Mouse (Mus musculus): ENCODE results near the gene Stard3.

Gene Stard3

DNA sequence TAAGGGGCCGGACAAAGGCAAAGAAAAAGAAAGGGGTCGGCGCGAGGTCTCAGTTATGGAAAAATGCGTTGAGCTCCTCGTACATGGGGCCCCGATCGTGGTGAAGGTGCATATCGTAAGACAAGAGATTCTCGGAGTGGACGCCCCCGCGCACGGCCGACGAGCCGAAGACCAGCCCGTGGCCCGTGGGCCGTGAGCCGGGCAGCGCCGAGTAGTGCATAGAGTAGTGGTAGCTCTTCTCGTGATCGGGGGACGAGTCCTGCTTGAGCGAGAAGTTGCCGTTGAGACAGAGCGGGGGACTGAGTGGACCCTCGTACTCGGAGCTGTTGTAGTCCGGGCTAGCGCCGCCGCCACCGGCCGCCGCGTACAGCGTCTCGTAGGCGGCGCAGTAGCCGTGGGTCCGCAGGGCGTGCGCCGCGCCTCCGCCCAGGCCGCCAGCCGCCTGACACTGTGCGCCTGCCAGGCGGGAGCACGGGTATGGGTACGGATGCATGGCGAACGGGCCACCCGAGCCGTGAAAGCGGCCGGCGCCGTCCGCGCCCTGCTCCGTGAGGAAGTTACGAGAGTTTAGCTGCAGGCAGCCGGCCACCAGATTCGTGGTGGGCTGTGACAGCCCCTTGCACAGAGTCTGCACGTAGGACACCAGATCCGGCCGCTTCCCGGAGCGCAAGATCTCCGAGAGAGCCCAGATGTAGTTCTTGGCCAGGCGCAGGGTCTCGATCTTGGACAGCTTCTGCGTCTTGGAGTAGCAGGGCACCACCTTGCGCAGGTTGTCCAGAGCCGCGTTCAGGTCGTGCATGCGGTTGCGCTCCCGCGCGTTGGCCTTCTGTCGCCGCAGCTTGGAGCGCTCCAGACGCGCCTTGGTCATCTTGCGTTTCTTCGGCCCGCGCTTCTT lies 30.8 kb upstream of the Stard3 start:
- in situ Hi-C loops (cut with MboI; ENCODE audit: low pct_unique_long_range_greater_than_20kb in 1 of 2, low sequenced_read_pairs in 2 of 2, unreplicated experiment in 1 of 2): no loop called here

DNA sequence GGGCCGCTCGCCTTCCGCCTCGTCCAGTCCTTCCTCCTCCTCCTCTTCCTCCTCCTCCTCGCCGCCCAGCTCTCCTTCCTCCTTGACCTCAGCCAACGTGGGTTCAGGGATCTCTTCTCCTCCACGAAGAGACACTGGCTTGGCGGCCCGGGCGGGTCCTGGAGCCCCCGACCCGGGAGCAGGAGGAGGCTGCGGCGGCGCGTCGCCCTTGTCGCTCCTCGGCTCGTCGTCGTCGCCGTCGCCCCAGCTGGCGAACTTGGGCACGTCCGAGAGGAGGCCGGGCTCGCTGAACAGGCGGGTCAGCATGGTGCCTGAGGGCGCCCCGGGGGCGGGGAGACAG lies 30.2 kb upstream of the Stard3 start:
- in situ Hi-C loops (cut with MboI; ENCODE audit: low pct_unique_long_range_greater_than_20kb in 1 of 2, low sequenced_read_pairs in 2 of 2, unreplicated experiment in 1 of 2): no loop called here

DNA sequence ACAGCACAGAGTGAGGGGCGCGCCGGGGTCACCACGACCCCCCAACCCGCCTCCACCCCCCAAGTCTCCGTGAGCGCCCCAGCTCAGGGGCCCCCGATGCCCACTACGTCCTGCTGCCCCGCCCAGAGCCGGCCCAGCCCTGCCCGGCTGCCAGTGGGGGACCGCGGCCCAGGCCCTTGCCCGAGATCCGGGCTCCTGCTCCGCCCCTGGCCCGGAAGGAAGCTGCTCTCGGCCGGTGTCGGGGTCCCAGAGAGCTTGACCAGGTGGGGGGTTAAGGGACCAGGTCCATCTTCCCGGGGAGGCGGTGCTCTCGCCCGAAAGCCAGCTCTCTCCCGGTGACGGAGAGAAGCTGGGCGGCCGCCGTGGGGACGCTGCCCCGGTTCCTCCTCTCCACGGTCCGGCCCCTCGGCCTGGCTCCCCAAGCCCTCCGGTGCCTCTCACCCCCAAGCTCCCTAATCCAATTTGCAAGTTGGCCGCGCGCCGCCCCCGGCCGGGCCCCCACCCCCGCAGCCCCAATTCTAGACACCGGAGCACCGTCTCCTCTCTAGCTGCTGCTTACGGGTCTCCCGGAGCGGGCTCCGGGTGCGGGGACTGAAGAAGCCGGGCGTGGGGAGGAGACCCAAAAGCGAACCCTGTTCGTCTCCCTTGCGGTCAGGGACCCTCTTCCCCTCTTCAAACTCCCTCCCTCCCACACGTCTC lies 29.6 kb upstream of the Stard3 start:
- in situ Hi-C loops (cut with MboI; ENCODE audit: low pct_unique_long_range_greater_than_20kb in 1 of 2, low sequenced_read_pairs in 2 of 2, unreplicated experiment in 1 of 2): no loop called here

DNA sequence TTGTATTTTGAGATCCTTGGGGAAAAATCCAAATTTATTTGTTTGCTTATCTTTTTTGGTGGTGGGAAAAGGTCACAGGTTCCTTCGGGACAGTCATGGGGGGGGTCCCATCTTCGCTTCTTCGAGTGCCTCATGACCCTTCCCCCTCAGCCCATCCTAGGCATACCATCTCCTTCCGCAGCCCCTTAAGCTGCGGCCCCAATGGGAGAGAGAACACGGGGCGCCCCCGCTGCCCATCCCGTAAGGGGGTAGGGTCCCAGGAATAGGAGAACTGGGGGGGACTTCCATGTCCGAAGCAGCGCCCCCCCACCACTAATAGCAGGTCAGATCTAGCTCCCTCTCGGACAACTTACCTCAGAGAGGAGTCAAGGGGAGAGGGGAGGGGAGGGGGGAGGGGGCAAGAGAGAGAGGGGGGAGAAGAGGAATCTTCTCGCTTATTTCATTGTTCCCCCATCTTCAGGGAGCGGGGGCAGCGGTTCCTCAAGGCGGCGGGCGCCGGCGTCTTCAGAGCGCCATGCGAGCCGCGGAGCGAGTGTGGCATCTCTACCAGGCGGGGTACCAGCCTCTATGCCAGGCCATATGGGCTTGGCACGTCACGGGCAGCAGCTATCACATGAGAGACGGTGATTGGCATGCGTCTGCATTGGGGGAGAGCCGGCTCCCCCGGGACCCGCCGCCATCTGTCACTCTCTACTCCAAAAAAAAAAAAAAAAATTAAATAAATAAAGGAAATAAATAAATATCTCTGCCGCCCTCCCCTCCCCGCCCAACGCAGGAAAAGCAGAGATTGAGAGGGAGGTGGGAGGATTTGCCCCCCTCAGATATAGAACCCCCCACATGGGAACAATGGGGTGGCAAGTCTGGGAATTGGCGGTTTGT lies 28.8 kb upstream of the Stard3 start, which contains the start of gene Neurod2:
Neurod2 (minus strand) TSS at position 568 of the 879 bp plus-strand sequence.
- in situ Hi-C loops (cut with MboI; ENCODE audit: low pct_unique_long_range_greater_than_20kb in 1 of 2, low sequenced_read_pairs in 2 of 2, unreplicated experiment in 1 of 2): no loop called here

DNA sequence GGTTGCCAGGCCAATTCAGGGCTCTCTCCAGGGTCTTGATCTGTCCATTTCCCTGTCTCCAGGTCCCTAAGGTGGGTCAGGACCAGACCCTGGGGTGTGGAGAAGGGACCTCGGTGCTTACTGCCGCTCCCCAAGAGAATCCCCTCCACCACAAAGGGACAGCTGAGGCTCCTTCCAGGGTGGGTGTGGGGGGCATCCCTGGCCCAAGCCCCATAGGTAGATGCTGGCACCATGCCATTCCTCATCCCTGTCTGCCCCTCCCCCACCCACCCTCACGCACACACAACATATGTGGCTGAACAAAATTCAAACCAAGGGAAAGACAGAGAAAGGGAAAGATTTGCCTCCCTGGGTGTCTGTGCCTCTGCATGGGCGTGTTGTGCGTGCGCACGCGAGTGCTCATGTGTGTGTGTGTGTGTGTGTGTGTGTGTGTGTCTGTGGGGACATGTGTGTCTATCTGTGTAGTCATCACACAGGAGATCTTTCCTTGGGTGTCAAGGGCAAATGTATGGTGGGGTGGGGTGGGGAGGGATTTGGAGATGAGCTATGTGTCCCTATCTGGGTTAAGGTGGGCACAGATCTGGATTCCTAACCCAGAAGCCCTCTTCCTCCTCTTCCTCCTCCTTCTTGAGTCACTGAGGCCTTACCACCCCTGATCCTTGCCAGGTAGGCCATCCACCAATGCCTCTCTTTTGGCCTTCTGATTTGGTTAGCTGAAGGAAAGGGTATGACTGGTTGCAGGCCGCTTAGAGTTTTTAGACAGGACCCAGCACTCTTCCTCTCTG lies 28.0 kb upstream of the Stard3 start:
- in situ Hi-C loops (cut with MboI; ENCODE audit: low pct_unique_long_range_greater_than_20kb in 1 of 2, low sequenced_read_pairs in 2 of 2, unreplicated experiment in 1 of 2): no loop called here

DNA sequence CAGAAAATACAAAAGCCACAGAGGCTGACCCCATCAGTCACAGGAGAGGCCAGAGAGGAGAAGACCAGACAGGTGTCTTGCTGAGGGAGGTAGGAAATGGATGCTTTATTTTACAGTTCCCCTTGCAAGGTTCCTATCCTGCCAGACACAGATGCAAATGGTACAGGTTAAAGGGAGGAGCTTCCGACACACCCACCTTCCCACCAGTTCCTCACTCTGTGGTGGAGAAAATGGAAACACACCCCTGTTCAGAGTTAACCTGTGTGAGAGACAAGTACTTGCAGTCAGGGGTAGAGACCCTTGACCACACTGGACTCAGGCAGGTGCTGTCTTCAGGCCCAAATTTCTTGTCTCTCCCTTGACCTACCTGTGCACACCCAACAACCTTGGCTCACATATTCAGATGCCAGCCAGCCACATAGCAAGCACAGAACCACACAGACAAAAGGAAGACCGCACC lies 27.4 kb upstream of the Stard3 start:
- in situ Hi-C loops (cut with MboI; ENCODE audit: low pct_unique_long_range_greater_than_20kb in 1 of 2, low sequenced_read_pairs in 2 of 2, unreplicated experiment in 1 of 2): no loop called here

DNA sequence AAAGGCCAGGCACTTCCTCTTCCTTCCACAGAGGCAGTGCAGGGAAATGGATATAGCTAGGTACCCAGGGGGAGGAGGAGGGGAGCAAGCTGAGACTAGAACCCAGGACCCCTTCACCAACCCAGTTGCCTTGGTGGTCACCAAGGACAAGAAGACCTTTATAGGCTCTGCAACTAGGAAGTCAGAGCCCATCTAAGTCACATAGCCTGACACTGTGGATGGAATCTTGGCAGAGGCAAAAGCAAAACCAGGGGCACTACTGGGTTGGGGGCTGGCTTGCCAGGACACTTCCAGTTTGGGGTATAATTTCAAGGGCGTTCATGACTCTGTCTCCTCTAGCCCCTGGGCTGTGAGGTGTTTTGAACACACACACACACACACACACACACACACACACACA lies 26.8 kb upstream of the Stard3 start:
- in situ Hi-C loops (cut with MboI; ENCODE audit: low pct_unique_long_range_greater_than_20kb in 1 of 2, low sequenced_read_pairs in 2 of 2, unreplicated experiment in 1 of 2): no loop called here

DNA sequence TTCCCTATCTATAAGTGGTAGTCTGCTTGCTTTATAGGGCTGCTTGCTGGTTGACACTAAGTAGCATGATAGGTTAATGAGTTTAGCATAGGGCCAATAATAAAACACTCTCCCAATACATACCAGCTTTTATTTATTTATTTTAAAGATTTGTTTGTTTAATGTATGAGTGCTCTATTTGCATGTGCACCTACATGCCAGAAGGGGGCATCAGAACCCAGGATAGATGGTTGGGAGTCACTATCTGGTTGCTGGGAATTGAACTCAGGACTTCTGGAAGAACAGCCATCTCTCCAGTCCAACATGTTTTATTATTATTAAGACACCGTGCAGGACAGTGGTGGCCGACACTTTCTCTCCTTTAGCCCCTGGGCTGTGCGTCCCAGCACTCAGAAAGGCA lies 26.0 kb upstream of the Stard3 start:
- in situ Hi-C loops (cut with MboI; ENCODE audit: low pct_unique_long_range_greater_than_20kb in 1 of 2, low sequenced_read_pairs in 2 of 2, unreplicated experiment in 1 of 2): no loop called here

DNA sequence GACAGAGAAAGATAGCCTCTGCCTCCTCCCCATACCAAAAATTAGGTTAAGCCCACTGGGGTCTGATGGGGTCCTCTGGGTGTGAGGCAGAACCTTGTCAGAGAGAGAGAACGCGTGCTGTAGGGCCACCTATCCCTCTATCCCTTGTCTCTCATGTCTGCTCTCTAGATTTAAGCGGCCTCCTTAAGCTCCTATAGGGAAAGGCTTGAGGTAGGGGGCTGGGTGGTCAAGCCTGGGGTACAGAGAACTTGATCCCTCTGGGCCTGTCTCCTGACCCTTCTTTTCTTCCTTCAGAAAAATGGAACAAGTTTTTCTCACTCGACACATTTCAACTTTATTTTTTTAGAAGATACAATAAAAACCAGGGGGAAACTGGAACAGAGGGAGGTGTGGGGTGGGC lies 25.3 kb upstream of the Stard3 start:
- in situ Hi-C loops (cut with MboI; ENCODE audit: low pct_unique_long_range_greater_than_20kb in 1 of 2, low sequenced_read_pairs in 2 of 2, unreplicated experiment in 1 of 2): no loop called here

DNA sequence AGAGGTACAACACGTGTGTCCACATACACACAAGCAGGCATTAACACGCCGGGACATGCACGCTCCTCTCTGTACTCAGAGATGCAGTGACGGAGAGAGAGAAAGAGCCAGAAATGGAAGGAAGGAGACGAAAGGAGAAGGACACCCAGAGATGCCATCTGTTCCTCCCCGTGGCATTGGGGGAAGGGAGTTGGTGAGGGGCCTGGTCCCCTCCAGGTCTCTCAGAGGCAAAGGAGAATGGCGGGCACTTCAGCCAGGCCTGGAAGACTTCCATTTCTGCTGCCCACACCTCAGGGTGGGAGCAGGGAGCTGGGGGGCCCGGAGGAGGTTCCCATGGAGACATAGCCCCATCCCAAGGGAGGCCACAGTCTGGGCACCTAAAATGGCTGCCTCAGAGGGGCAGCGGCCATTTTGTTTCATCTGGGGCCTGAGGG lies 24.9 kb upstream of the Stard3 start:
- in situ Hi-C loops (cut with MboI; ENCODE audit: low pct_unique_long_range_greater_than_20kb in 1 of 2, low sequenced_read_pairs in 2 of 2, unreplicated experiment in 1 of 2): no loop called here

DNA sequence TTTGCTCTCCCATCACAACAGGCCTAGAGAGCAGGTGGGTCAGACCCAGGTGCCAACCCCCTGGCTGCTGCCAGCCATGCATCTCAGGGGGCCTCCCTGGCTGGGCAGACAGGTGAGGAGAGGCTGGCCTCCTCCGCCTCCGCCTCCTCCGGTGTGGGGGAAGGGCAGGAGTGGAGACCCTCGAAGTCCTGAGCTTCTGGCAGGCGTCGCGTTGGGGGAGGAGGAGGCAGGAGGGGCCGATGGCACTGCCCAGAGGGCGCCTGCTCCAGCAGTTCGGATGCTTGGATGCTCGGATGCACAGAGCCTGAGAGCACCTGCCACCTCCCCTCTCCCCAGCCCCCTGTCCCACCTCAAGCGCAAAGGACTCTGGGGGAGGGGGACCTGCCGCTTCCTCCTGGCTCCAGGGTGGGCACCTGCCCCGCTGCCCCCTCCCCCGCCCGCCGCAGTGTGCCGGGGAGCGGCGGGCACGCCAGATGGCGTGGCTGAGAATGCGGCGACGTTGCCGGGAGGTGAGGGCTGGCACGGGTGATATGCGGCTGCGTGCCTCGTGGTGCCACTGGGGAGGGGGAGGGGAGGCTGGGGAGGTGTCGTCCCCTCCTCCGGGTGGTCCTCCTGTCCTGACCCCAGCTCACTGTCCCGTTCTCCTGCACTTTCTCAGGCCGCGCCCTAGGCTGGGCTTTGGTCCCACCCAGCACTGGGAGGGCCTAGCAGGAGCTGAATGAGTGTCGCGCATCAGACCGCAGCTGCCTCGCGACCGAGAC lies 24.0 kb upstream of the Stard3 start:
- in situ Hi-C loops (cut with MboI; ENCODE audit: low pct_unique_long_range_greater_than_20kb in 1 of 2, low sequenced_read_pairs in 2 of 2, unreplicated experiment in 1 of 2): no loop called here

DNA sequence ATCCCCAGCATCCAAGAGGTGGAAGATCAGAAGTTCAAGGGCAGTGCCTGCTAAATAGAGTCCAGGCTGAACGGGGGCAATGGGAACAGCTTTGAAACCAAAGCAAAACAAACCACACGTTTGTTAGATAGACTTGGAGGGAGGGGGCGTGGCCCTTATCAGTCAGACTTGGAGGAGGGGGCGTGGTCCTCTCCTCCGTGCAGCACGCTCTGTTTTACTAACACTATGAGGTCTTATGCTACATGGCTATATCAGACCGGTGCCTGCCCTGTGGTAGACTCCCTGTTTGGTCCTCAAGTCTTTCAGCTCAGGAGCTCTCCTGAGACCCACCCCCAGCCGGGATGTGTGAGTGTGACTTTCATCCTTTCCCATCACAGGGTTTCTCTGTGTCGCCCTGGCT lies 22.9 kb upstream of the Stard3 start:
- in situ Hi-C loops (cut with MboI; ENCODE audit: low pct_unique_long_range_greater_than_20kb in 1 of 2, low sequenced_read_pairs in 2 of 2, unreplicated experiment in 1 of 2): no loop called here

DNA sequence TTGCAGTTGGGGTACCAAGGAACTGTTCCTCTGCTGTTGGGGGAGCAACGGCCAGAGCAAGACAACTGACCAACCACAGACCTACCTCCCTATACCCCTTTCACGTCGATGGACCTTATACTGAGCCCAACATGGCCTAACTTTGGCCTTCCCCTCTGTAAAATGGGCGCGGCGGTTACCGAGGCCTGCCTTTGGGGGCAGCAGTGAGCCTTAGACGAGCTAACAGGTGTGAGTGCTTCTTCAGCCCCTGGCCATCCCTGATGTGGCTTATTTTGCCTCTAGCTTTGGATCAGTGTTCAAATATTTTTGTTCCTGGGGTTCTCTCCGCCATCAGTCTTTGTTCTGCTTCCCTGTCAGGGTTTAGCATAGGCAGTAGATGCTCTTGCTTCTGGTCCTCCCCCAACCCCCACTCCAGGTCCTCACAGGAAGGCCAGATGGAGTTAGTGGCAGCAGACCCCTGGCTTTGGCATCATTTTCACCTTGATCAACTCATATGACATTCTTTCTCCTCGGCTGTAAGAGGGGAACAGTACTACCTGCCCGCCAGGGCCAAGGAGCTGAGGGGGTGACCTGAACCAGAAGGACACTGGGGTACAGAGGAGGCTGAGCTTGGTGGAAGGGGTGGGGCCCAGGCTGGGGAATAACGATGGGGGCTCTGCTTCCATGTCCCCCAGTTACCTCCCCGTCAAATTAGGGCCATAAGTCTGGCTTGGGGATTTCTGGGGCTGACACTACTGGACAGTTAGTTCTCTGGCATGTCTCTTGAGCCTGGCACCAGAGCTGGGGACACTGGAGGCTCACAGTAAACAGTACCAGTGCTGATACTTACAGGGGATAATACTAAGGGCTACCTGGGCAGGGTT lies 21.7 kb upstream of the Stard3 start:
- in situ Hi-C loops (cut with MboI; ENCODE audit: low pct_unique_long_range_greater_than_20kb in 1 of 2, low sequenced_read_pairs in 2 of 2, unreplicated experiment in 1 of 2): no loop called here

DNA sequence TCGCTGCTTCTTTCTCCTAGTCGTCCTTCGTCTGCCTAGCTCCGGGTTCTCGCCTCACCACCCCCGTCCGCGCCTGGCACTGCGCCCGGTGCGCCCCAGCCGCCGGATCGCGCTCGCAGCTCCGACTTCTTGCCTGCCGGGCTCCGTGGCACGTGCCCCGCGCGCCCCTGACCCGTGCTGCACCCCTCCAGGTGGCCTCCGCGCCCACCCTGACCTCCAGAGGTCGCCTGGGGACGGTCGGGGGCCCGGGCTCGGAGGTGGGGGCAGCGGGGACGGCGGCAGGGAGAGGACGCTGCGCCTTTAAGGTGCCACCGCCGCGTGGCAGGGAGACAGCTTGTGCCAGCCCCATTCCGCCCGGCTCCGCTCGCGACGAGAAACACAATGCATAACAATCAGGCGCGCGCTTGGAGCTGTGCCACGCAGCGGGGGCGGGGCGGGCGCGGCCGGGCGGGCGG lies 19.6 kb upstream of the Stard3 start:
- in situ Hi-C loops (cut with MboI; ENCODE audit: low pct_unique_long_range_greater_than_20kb in 1 of 2, low sequenced_read_pairs in 2 of 2, unreplicated experiment in 1 of 2): no loop called here

DNA sequence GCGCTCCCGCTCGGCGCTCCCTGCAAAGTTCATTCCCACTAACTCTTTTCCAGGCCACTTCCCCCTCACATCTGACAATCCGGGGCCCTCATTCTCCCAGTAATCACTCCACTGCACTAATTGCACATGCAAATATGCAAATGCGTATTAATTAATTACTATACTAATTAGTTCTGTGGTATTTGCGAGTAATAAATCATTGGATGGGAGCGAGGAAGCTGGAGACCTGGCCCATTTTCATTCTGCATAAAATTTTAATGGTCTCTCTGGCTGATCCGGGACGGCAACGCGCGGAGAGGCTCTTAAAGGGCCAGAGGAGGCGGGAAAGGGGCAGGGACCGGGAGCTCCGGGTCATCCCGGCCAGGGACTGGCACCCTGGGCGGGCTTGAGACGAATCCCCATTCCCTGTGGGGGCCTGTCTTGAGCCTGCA lies 19.1 kb upstream of the Stard3 start:
- in situ Hi-C loops (cut with MboI; ENCODE audit: low pct_unique_long_range_greater_than_20kb in 1 of 2, low sequenced_read_pairs in 2 of 2, unreplicated experiment in 1 of 2): no loop called here

DNA sequence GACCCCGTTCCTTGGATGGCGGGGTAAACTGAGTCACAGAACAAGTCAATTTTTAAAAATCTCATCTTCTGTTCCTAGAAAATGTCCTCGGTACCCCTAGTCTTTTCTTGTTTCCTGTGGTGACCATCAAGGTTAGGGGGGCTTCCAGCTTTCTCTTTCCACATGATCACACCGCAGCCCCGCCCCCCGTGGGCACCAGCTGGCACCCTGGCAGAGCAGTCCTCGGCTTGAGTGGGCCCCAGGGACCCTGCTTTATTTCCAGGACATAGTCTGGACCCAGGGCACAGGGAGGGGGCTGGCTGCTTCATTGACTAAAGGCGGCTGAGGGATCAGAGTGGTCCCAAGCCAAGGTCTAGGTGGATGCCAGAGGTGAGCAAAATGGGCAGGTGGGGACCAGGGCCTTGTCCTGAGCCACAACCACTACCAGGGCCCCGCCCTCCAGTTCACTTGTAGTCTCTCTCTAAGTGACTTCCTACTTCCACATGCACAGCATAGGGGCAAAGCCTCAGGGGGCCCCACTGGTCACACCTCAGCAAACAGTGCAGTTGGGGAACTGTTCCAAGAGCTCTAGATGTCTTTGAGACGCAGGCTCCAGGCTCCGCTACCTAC lies 18.4 kb upstream of the Stard3 start:
- in situ Hi-C loops (cut with MboI; ENCODE audit: low pct_unique_long_range_greater_than_20kb in 1 of 2, low sequenced_read_pairs in 2 of 2, unreplicated experiment in 1 of 2): loop anchor here in 1 of 2 experiments (5.0 kb wide), 1 partner anchor 72 kb away; no protein-coding TSS in a partner anchor
